Mouse (Mus musculus) spleen, postnatal 4 days (tissue): Measurements from ENCODE around the gene Arhgap42.

Source experiments
- DNase-seq, 2 experiments: peaks; one replicate each; pipeline ENCODE4 v3.0.0; 2022; ENCODE audit warnings: low spot score in 2 of 2

Gene Arhgap42

DNA sequence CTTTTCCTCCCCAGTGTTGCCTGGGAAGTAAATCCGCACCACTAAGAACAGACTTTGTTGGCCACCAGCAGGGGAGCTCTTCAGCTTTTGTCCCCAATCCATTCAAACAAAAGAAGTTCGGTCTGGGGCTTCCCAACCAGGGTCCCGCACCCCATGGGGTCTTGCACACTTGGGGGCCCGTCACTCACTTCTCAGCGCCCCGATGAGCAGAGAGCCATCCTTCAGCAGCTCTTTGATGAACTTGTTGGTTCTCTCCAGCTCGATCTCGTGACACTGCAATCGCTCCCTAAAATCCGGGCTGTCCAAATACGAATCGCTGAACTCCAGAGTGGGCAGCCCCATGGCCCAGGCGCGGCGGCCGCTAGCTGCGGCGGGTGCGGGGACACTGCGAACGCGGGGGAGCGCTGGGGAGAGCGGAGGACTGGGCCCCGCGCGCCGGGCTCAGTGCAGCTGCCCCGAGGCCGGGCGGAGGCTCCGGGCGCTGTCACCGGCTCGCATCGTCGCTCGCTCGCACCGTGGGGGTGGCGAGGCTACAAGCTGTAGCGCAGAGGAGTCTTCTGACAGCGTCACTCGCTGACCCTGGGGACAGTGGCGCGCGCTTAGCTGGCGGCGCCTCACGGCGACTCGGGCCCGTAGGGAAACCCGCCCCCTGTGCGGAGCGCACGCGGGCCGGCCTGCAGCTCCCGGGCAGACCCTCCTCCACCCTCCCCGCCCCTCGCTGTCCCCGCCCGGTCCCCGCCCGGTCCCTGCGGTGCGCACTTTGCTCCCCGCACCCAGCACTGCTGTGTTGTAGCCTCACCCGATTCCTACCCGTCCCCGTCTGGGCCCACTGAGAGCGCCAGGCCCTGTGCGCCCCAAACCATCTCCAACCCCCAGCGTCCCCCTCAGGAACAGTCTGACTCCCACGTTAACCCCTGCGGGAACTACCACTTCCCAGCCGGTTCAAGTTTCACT, at the start of gene Arhgap42:
Arhgap42 (minus strand) TSS at position 664 of the 954 bp plus-strand sequence.
- peak; percentile 13 to 63 for DNase-seq

DNA sequence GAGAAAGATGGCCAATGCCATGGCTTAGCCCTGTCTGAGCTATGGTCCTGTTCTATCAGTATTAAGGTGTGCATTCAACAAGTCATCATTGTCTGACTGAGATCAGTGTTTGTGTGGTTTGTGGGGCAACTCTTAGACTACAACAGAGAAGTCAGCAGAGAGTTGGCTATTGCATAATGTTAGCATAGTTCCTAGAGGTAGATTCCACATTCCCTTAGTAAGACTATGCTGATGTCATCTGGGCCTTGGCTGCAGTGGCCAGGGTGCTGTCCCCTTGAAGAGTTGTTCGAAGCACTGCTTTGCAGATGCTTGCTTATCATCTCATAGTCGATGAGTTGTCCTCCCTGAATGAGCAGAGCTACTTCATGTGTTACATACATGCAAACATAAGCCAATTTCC, 49.2 kb upstream of the Arhgap42 start:
- DNase-seq: no peak

GRCm38 (mm10) chr9:9269305-9269704, 30.4 kb upstream of the Arhgap42 start:
- no peak for DNase-seq

GRCm38 (mm10) chr9:9267606-9268601, 29.0 kb upstream of the Arhgap42 start:
- no peak for DNase-seq

- DNase-seq: no peak
Measured at GRCm38 (mm10) chr9:9263543-9263942, 24.6 kb upstream of the Arhgap42 start.

DNA sequence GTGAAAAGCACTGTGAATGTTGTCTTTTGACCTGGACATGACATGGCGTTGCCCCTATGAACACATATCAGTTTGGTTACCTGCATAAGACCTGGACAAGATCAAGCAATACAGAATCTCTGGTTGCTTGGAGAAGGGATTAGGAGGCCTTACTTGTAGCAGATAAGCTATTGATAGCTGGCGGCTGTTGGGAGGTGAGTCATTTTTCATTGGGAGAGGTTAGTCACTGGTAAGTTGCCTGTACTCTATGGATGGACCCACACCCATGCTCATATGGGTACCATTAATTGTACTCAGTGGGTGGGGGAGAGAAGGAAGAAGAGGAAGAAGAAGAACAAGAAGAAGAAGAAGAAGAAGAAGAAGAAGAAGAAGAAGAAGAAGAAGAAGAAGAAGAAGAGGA, 23.6 kb upstream of the Arhgap42 start:
- DNase-seq: no peak

DNA sequence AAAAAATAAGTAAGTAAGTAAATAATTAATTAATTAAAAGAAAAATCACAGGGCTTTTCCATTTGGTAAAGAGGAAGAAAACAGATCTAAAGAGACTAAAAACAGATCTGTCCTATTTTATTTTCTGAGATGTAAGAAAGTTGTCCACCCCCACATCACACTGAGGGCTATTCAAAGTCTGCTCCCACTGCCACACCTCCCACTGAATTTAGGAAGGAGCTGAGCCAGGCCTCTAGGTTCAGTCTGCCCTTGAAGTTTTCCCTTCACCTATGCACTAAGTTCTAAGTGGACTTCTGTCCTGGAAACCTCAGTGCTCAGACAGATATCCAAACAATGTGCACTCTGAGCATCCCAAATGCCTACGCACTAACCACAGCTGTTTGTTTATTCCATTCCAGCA, 15.9 kb upstream of the Arhgap42 start:
- no peak for DNase-seq

DNA sequence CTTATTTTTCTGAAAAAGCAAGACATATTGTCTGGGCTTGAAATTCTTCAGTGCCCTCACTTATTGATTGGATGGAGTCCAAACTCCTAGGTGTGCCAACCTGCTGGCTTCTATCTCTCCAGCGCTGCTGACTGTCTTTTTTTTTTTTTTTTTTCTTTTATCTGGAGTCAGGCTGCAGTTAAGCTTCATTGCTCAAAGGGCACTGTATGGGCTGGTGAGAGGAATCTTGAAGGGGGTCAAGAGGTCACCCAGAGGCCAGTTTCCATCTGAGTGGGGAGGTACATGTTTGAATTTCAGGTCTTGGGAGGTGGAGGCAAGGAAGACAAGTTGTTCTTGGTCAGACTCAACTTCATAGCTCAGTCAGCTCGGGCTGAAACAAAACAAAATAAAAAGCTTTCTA, 9.6 kb upstream of the Arhgap42 start:
- DNase-seq: no peak

DNA sequence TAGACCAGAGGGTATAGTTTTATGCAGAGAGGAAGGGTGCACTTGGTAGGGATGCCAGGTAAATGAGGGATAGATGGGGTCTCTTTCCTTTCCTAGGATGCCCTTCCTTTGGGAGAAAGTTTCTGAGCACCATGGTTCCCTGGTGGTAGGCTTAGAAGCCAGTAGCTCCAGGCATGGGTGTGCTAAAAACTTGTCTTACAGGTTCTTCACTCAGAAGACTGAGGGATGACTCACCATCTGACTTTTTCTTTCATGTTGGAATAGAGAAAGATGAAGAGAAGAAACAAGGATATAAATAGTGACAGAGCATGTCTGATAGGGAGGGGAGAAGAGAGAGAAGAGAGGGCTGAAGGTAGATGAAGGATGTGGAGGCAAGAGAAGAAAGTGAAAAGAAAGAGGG, 7.1 kb upstream of the Arhgap42 start:
- no peak for DNase-seq

DNA sequence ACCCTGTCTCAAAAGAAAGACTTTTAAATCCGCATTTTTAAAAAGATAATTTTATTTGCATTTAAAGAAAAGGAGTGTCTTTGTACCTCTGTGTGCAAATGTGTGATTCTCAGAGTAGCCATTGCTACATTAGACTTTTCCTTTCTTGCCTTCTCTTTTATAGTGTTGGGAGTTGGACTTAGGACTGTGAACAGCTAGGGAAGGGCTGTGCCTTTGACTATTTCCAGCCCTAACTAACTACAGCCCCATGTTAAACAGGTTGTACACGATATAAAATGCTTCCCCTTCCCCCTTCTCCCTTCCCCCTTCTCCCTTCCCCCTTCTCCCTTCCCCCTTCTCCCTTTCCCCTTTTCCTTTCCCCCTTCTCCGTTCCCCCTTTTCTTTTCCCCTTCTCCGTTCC, 4.9 kb upstream of the Arhgap42 start:
- DNase-seq: no peak

DNA sequence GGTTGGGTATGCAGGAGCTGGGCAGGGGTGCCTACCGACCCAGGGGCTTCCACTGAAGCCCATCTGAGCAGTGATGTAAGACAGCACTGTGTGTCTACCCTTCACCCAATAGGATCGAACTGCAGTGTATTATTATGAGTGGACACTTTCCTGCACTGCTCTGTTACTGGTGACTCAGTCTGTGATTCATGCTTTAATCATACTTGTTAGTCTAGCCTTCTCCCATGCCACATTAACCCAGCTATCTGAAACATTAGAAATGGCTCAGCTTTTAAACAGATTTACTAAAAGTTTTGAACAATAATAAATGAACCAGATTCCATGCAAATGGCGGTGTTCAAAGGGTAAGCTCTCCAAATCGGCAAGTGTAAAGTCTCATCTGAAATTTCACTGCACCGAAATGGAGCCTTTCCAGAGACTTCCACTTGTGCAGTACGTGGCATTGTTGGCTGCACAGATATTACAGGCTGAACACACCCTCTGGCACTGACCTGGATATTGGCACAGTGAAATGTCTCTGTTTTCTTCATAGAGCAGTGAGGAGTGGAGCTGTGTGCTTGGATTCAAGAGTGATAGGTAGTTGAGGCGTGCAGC, 2.4 kb upstream of the Arhgap42 start:
- DNase-seq: no peak

DNA sequence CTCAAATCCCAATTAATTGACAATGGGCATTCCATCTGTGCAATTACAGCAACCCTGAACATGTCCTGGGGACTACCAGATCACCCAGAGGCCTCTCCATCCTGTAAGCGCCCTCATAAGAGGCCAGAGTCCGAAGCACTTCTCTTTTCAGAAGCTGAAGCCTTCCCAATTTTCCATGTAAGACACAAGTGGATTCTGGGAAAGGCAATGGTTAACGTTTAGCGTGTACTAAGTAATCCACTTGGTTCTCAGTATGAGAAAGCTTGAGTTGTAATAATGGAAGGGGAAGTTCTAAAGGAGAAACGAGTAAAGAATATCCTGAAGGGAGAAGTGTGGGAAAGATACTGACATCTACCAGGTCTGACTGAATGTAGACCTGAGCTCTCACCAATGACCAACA, 1.4 kb downstream of the Arhgap42 start:
- no peak for DNase-seq

DNA sequence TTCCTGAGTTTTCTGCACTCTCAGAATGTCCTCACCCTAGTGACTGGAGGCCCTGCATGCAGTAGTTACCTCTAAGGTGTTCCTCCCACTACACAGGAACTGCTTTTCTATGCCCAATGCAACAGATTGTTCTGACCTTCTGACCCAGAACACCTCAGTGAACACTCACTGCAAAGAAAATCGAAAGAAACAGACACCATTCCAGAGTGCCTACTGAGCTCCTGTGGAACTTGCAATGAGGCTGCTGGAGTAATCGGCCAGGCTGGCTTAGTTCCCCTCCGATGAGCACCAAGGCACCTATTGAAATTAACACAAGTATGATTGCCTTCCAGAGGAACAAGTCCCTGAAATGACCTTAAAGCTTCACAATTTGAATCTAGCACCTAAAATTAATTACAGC, 9.2 kb downstream of the Arhgap42 start:
- no peak for DNase-seq

GRCm38 (mm10) chr9:9224837-9225236, 14.1 kb downstream of the Arhgap42 start:
- DNase-seq: no peak

- no peak for DNase-seq
Measured at GRCm38 (mm10) chr9:9223384-9223783, 15.5 kb downstream of the Arhgap42 start.

DNA sequence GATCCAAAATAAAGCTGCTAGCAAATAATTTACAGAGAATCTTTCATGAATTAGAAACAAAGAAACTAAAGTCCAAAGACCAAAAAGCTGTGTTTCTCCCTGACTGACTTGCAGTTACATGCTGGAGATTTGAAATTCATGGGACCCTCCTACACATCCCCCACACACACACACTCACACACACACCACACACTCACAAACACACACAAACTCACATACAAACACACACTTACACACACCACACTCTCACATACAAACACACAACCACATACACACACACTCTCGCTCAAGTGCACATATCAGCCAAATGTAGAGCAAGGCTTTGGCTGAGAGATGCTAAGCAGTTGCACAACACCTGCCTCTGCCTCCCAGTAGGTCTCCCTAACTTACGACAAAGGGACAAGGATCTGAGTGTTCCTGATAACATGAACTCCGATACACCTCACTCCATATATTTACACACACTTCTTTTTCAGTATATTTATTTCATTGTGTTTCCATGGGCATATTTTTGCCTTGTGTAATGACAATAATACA, 16.9 kb downstream of the Arhgap42 start:
- DNase-seq: no peak

- DNase-seq: no peak
Measured at GRCm38 (mm10) chr9:9221185-9221584, 17.7 kb downstream of the Arhgap42 start.

- DNase-seq: no peak
Measured at GRCm38 (mm10) chr9:9218301-9218700, 20.6 kb downstream of the Arhgap42 start.

DNA sequence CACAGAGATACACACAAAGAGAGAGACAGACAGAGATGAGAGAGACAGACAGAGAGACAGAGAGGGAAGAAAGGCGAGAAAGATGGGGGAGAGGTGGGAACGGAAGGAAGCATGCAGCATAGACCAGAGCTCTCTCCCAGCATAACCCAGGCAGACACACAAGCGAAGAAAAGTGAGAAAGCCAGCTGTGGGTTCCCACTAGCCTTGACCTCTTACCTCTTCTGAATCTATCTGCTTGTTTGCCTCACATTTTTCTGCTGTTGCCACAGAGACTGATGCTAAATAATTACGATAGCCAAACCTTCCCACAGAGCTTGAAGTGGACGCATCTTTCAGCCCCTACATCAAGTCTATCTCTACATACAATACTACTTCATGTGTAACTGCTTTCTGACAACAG, 24.1 kb downstream of the Arhgap42 start:
- DNase-seq: no peak

GRCm38 (mm10) chr9:9214296-9214695, 24.6 kb downstream of the Arhgap42 start:
- no peak for DNase-seq

DNA sequence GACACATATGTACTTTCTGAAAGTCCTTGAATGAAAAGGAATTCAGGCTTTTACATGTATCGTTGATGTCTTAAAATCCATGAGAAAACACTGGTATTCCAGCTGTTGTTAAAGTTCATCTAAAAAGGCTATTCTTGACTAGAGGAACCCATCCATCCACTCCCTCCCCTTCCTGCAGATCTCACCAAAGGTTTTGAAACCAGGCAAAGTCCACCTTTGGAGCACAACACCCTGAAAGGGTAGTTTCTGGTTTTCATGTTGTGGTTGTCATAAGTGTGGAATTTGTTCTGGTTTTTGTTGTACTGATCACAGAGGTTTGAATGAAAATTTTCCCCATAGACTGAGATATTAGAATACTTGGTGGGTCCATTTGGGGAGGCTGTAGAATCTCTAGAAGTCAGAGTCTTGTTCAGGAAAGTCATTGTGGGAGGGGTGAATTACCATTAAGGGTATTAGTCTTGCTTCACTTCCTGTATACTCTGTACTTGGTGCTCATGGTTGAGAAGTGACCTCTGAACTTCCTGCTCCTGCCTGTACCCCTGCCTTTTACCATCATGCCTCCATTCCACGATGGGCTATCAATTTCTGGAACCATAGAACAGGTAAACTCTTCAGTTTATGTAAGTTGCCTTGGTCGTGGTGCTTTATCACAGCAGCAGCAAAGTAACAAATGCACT, 27.4 kb downstream of the Arhgap42 start:
- no peak for DNase-seq
